Comparison of ENCODE assay signal across 9 mouse cellular contexts in genomic region chr10:118507630-118508029, GRCm38 (mm10).
DNase-seq lines count a peak whose midpoint lies in the region; ATAC-seq and TF ChIP-seq lines count a peak whose summit lies in the region.
"Had no signal": no experiment of that assay in that cellular context is flagged by ENCODE, and none has a peak within 500 bp of the region (broad histone marks: within the 10 kb centered on the region; RNA-seq: fewer than 3 reads in every experiment).

No protein-coding gene starts in this region.

- no peak overlapping the region for H3K4me3 ChIP-seq in forebrain, postnatal 0 days (ENCODE audit: low read depth, low read length)
- no peak overlapping the region for H3K4me3 ChIP-seq in forebrain, embryonic 11.5 days (ENCODE audit: low read depth, low read length)
- H3K4me3 ChIP-seq in embryonic facial prominence, embryonic 14.5 days (ENCODE audit: low read depth, low read length): no peak overlapping the region
- H3K4me3 ChIP-seq: limb, embryonic 15.5 days had no signal

- H3K9ac ChIP-seq in forebrain, postnatal 0 days: no peak overlapping the region
- no peak overlapping the region for H3K9ac ChIP-seq in forebrain, embryonic 11.5 days (ENCODE audit: low read length)
- H3K9ac ChIP-seq in embryonic facial prominence, embryonic 14.5 days (ENCODE audit: low read depth, low read length): no peak overlapping the region
- H3K9ac ChIP-seq: limb, embryonic 15.5 days had no signal

- WGBS in forebrain, postnatal 0 days: 52% methylated on average over 2 of the region's 2 CpGs
- 57% methylated on average over 2 of the region's 2 CpGs for WGBS in forebrain, embryonic 11.5 days
- 36% methylated on average over 2 of the region's 2 CpGs for WGBS in embryonic facial prominence, embryonic 14.5 days

- H3K4me1 ChIP-seq in forebrain, postnatal 0 days (ENCODE audit: insufficient read depth): no peaks in the 10 kb centered on the region
- H3K4me1 ChIP-seq in forebrain, embryonic 11.5 days (replicated peaks; ENCODE audit: control insufficient read depth, insufficient read depth, low read length): no peaks in the 10 kb centered on the region
- H3K4me1 ChIP-seq in embryonic facial prominence, embryonic 14.5 days (ENCODE audit: control insufficient read depth, insufficient read depth, low read length): no peaks in the 10 kb centered on the region
- H3K4me1 ChIP-seq: limb, embryonic 15.5 days had no signal

- peak; percentile 71 for ATAC-seq in forebrain, postnatal 0 days
- ATAC-seq in forebrain, embryonic 11.5 days (replicated peaks; ENCODE audit: low FRiP score): no peak
- 0 out of 2 replicates have a peak, but pooled peaks have one; percentile 26 for ATAC-seq in embryonic facial prominence, embryonic 14.5 days (ENCODE audit: low read depth)

- DNase-seq in forebrain, postnatal 0 days: peak; percentile 31
- no peak for DNase-seq in forebrain, embryonic 11.5 days (ENCODE audit: low spot score)
- peak; percentile 3 for DNase-seq in ovary, postnatal 14 days (ENCODE audit: low spot score)
- DNase-seq in ovary, adult 18-20 months (ENCODE audit: low spot score): no peak
- DNase-seq in embryonic facial prominence, embryonic 14.5 days (ENCODE audit: low spot score): peak; percentile 34
- peak; percentile 1 for DNase-seq in lung, postnatal 14 days
- peak; percentile 29 for DNase-seq in thymus, postnatal 25 days
- DNase-seq in heart, adult 11 months: no peak

- no peaks in the 10 kb centered on the region for H3K36me3 ChIP-seq in forebrain, postnatal 0 days (ENCODE audit: insufficient read depth)
- no peaks in the 10 kb centered on the region for H3K36me3 ChIP-seq in forebrain, embryonic 11.5 days (ENCODE audit: control insufficient read depth, insufficient read depth, low read length)
- no peaks in the 10 kb centered on the region for H3K36me3 ChIP-seq in embryonic facial prominence, embryonic 14.5 days (ENCODE audit: control insufficient read depth, insufficient read depth, low read length)
- H3K36me3 ChIP-seq: limb, embryonic 15.5 days had no signal

- H3K4me2 ChIP-seq in forebrain, postnatal 0 days (ENCODE audit: low read depth): no peak overlapping the region
- H3K4me2 ChIP-seq in forebrain, embryonic 11.5 days (ENCODE audit: low read depth, low read length, severe bottlenecking): no peak overlapping the region
- no peak overlapping the region for H3K4me2 ChIP-seq in embryonic facial prominence, embryonic 14.5 days (ENCODE audit: low read depth, low read length)
- H3K4me2 ChIP-seq: limb, embryonic 15.5 days had no signal

- H3K27ac ChIP-seq in forebrain, postnatal 0 days (ENCODE audit: low read depth, low read length): no peak overlapping the region
- H3K27ac ChIP-seq in forebrain, embryonic 11.5 days (ENCODE audit: low read depth, low read length): no peak overlapping the region
- H3K27ac ChIP-seq in embryonic facial prominence, embryonic 14.5 days (replicated peaks; ENCODE audit: low read depth, low read length): no peak overlapping the region
- H3K27ac ChIP-seq: limb, embryonic 15.5 days had no signal

- H3K9me3 ChIP-seq in forebrain, postnatal 0 days (ENCODE audit: low read length): no peaks in the 10 kb centered on the region
- H3K9me3 ChIP-seq in forebrain, embryonic 11.5 days (ENCODE audit: control insufficient read depth, low read length): no peaks in the 10 kb centered on the region
- H3K9me3 ChIP-seq in embryonic facial prominence, embryonic 14.5 days (ENCODE audit: control insufficient read depth, low read length): no peaks in the 10 kb centered on the region
- H3K9me3 ChIP-seq: limb, embryonic 15.5 days had no signal

- peak; percentile 76 for TF ChIP-seq CTCF in forebrain, postnatal 0 days (IDR thresholded peaks at IDR 0.05; ENCODE audit: low read depth)

- H3K27me3 ChIP-seq in forebrain, postnatal 0 days (ENCODE audit: insufficient read depth, low read length): no peaks in the 10 kb centered on the region
- no peaks in the 10 kb centered on the region for H3K27me3 ChIP-seq in forebrain, embryonic 11.5 days (ENCODE audit: control insufficient read depth, insufficient read depth, low read length)
- H3K27me3 ChIP-seq in embryonic facial prominence, embryonic 14.5 days (replicated peaks; ENCODE audit: control insufficient read depth, insufficient read depth, low read length): no peaks in the 10 kb centered on the region
- H3K27me3 ChIP-seq: limb, embryonic 15.5 days had no signal

Comparison
In these comparisons a context has a peak if more than half of its experiments do, and no peak if none do; other contexts are left out.
1. DNase-seq: peak in forebrain, postnatal 0 days (single experiment), ovary, postnatal 14 days (single experiment), embryonic facial prominence, embryonic 14.5 days (single experiment), lung, postnatal 14 days (single experiment) and thymus, postnatal 25 days (single experiment); none in forebrain, embryonic 11.5 days (single experiment), ovary, adult 18-20 months (single experiment) and heart, adult 11 months (single experiment).